ENCODE assay signal across 20 mouse cellular contexts in genomic region chr6:119225226-119225625, GRCm38 (mm10). TPM values are rescaled to one million over a fixed set of nuclear protein-coding genes. Genes with fewer than 3 reads are reported as not detected.
DNase-seq lines count a peak whose midpoint lies in the region; ATAC-seq lines count a peak whose summit lies in the region.
"Had no signal": no experiment of that assay in that cellular context is flagged by ENCODE, and none has a peak within 500 bp of the region (broad histone marks: within the 10 kb centered on the region; RNA-seq: fewer than 3 reads in every experiment).

No protein-coding gene starts in this region.

- H3K4me3 ChIP-seq in forebrain, embryonic 14.5 days (ENCODE audit: low read depth, low read length), result no peak overlapping the region
- H3K4me3 ChIP-seq in forebrain, embryonic 10.5 days, result no peak overlapping the region
- no peak overlapping the region for H3K4me3 ChIP-seq in neural tube, embryonic 13.5 days
- H3K4me3 ChIP-seq in hindbrain, embryonic 16.5 days (ENCODE audit: low read length), result no peak overlapping the region
- no peak overlapping the region for H3K4me3 ChIP-seq in neural tube, embryonic 14.5 days (ENCODE audit: low read depth, low read length)
- H3K4me3 ChIP-seq: embryonic facial prominence, embryonic 15.5 days; limb, embryonic 12.5 days had no signal

- 0 out of 2 replicates have a peak, but pooled peaks cover 4% of the 10 kb centered on the region for H3K4me1 ChIP-seq in forebrain, embryonic 14.5 days (ENCODE audit: control insufficient read depth, insufficient read depth, low read length)
- H3K4me1 ChIP-seq in forebrain, embryonic 10.5 days, result 0 out of 2 replicates have a peak, but pooled peaks cover 7% of the 10 kb centered on the region
- peaks cover 24% of the 10 kb centered on the region for H3K4me1 ChIP-seq in neural tube, embryonic 13.5 days (replicated peaks)
- peaks cover 20% of the 10 kb centered on the region for H3K4me1 ChIP-seq in hindbrain, embryonic 16.5 days (ENCODE audit: control insufficient read depth, insufficient read depth, low read depth, low read length)
- peaks cover 5% of the 10 kb centered on the region; the same call in 1 of the 2 replicates for H3K4me1 ChIP-seq in neural tube, embryonic 14.5 days (ENCODE audit: control insufficient read depth, insufficient read depth, low read length)
- H3K4me1 ChIP-seq: embryonic facial prominence, embryonic 15.5 days had no signal

- no peaks in the 10 kb centered on the region for H3K27me3 ChIP-seq in forebrain, embryonic 14.5 days (replicated peaks; ENCODE audit: control insufficient read depth, insufficient read depth, low read length)
- H3K27me3 ChIP-seq in forebrain, embryonic 10.5 days (ENCODE audit: poor library complexity, severe bottlenecking), result no peaks in the 10 kb centered on the region
- no peaks in the 10 kb centered on the region for H3K27me3 ChIP-seq in neural tube, embryonic 13.5 days
- no peaks in the 10 kb centered on the region for H3K27me3 ChIP-seq in hindbrain, embryonic 16.5 days (replicated peaks; ENCODE audit: control insufficient read depth, insufficient read depth, low read length)
- H3K27me3 ChIP-seq in neural tube, embryonic 14.5 days (ENCODE audit: control insufficient read depth, insufficient read depth, low read length), result no peaks in the 10 kb centered on the region
- H3K27me3 ChIP-seq: embryonic facial prominence, embryonic 15.5 days; limb, embryonic 12.5 days had no signal

- H3K4me2 ChIP-seq in forebrain, embryonic 14.5 days (ENCODE audit: low read length), result no peak overlapping the region
- no peak overlapping the region for H3K4me2 ChIP-seq in neural tube, embryonic 13.5 days
- peak overlapping the region; percentile 4; the same call in 1 of the 2 replicates for H3K4me2 ChIP-seq in hindbrain, embryonic 16.5 days (ENCODE audit: low read length)
- H3K4me2 ChIP-seq in neural tube, embryonic 14.5 days (ENCODE audit: low read depth, low read length), result no peak overlapping the region
- H3K4me2 ChIP-seq: embryonic facial prominence, embryonic 15.5 days; limb, embryonic 12.5 days had no signal

- ATAC-seq in forebrain, embryonic 14.5 days, result peak; percentile 40; the same call in 1 of the 2 replicates
- ATAC-seq in neural tube, embryonic 13.5 days (ENCODE audit: low read depth), result 0 out of 2 replicates have a peak, but pooled peaks have one; percentile 14
- ATAC-seq in hindbrain, embryonic 16.5 days, result peak; percentile 34; the same call in 1 of the 2 replicates
- peak; percentile 42 for ATAC-seq in neural tube, embryonic 14.5 days (ENCODE audit: low read depth)
- ATAC-seq: CD4-positive, CD25-positive, alpha-beta regulatory T cell, adult 4 months had no signal

- no peak overlapping the region; the same call in 1 of the 2 replicates for H3K27ac ChIP-seq in forebrain, embryonic 14.5 days (ENCODE audit: low read depth, low read length)
- H3K27ac ChIP-seq in forebrain, embryonic 10.5 days, result no peak overlapping the region
- H3K27ac ChIP-seq in neural tube, embryonic 13.5 days (replicated peaks), result peak overlapping the region; percentile 46; the same call in 1 of the 2 replicates
- H3K27ac ChIP-seq in hindbrain, embryonic 16.5 days (ENCODE audit: low read depth, low read length), result peak overlapping the region; percentile 73; the same call in 1 of the 2 replicates
- no peak overlapping the region for H3K27ac ChIP-seq in neural tube, embryonic 14.5 days (ENCODE audit: low read depth, low read length)
- H3K27ac ChIP-seq: embryonic facial prominence, embryonic 15.5 days; limb, embryonic 12.5 days; liver, embryonic 14.5 days had no signal

- H3K9me3 ChIP-seq in forebrain, embryonic 14.5 days (replicated peaks; ENCODE audit: control insufficient read depth, low read length), result no peaks in the 10 kb centered on the region
- H3K9me3 ChIP-seq in forebrain, embryonic 10.5 days, result no peaks in the 10 kb centered on the region
- H3K9me3 ChIP-seq in neural tube, embryonic 13.5 days, result no peaks in the 10 kb centered on the region
- no peaks in the 10 kb centered on the region for H3K9me3 ChIP-seq in hindbrain, embryonic 16.5 days (ENCODE audit: control insufficient read depth, low read length)
- H3K9me3 ChIP-seq in neural tube, embryonic 14.5 days (ENCODE audit: control insufficient read depth, low read length), result no peaks in the 10 kb centered on the region
- H3K9me3 ChIP-seq: embryonic facial prominence, embryonic 15.5 days; G1E; limb, embryonic 12.5 days had no signal

- 76% methylated on average over 12 of the region's 12 CpGs for WGBS in forebrain, embryonic 14.5 days
- 88% methylated on average over 12 of the region's 12 CpGs for WGBS in forebrain, embryonic 10.5 days
- WGBS in neural tube, embryonic 13.5 days, result 81% methylated on average over 12 of the region's 12 CpGs
- WGBS in hindbrain, embryonic 16.5 days, result 75% methylated on average over 12 of the region's 12 CpGs
- 82% methylated on average over 12 of the region's 12 CpGs for WGBS in neural tube, embryonic 14.5 days

- DNase-seq in forebrain, embryonic 14.5 days (ENCODE audit: low spot score), result no peak
- no peak for DNase-seq in forebrain, embryonic 10.5 days (ENCODE audit: extremely low spot score, low spot score)
- no peak for DNase-seq in neural tube, embryonic 10.5 days (ENCODE audit: extremely low spot score, low spot score)
- no peak for DNase-seq in lung, postnatal 36 days
- DNase-seq in adrenal gland, postnatal 4 days (ENCODE audit: low spot score in 2 of 2), result no peak
- DNase-seq: gastrocnemius, postnatal 10 days; kidney, adult 8-10 months; right cerebral cortex, adult 18-20 months had no signal

- peaks cover 10% of the 10 kb centered on the region; the same call in 1 of the 2 replicates for H3K36me3 ChIP-seq in forebrain, embryonic 14.5 days (ENCODE audit: control insufficient read depth, insufficient read depth, low read length)
- H3K36me3 ChIP-seq in forebrain, embryonic 10.5 days (replicated peaks), result peaks cover 14% of the 10 kb centered on the region
- H3K36me3 ChIP-seq in neural tube, embryonic 13.5 days, result peaks cover 22% of the 10 kb centered on the region
- H3K36me3 ChIP-seq in hindbrain, embryonic 16.5 days (ENCODE audit: control insufficient read depth, insufficient read depth, low read length), result no peaks in the 10 kb centered on the region
- H3K36me3 ChIP-seq in neural tube, embryonic 14.5 days (ENCODE audit: control insufficient read depth, insufficient read depth, low read length), result no peaks in the 10 kb centered on the region

- H3K9ac ChIP-seq in forebrain, embryonic 14.5 days (ENCODE audit: low read length), result no peak overlapping the region
- no peak overlapping the region for H3K9ac ChIP-seq in neural tube, embryonic 13.5 days
- 0 out of 2 replicates have a peak overlapping the region, but pooled peaks have one; percentile 8 for H3K9ac ChIP-seq in hindbrain, embryonic 16.5 days (ENCODE audit: low read depth, low read length)
- no peak overlapping the region for H3K9ac ChIP-seq in neural tube, embryonic 14.5 days (replicated peaks; ENCODE audit: low read depth, low read length)
- H3K9ac ChIP-seq: embryonic facial prominence, embryonic 15.5 days; limb, embryonic 12.5 days; liver, embryonic 14.5 days had no signal

RNA-seq across cellular contexts. Expression of gene Cacna2d4, which starts 11.1 kb away (rescaled TPM):
- 0.10 and 0.14 TPM in 2 replicates for polyA plus RNA-seq in forebrain, embryonic 14.5 days (2014; fragmentation: Nextera tagmentation; extraction: Ambion mirVana)
- not detected in 2 replicates for polyA plus RNA-seq in forebrain, embryonic 10.5 days (2016; fragmentation: Nextera tagmentation; extraction: Ambion mirVana)
- polyA plus RNA-seq in neural tube, embryonic 13.5 days (2015; fragmentation: Nextera tagmentation; extraction: Ambion mirVana), result 0.17 and 0.55 TPM in 2 replicates
- polyA plus RNA-seq in hindbrain, embryonic 16.5 days (2015; fragmentation: Nextera tagmentation; extraction: Ambion mirVana), result 0.66 and 1.2 TPM in 2 replicates
- polyA plus RNA-seq in neural tube, embryonic 14.5 days (2014; fragmentation: Nextera tagmentation; extraction: Ambion mirVana), result 0.19 and 0.26 TPM in 2 replicates
- under 1 TPM; 0.20 to 0.59 TPM for total RNA-seq in adrenal gland, postnatal 4 days (2021)
- total RNA-seq: heart, adult 8-10 months had no signal
- polyA plus RNA-seq: G1E; heart, postnatal 0 days; limb, embryonic 12.5 days; lung, embryonic 16.5 days had no signal

RNA-seq across cellular contexts. Expression of gene Cacna1c, which starts 29.0 kb away (rescaled TPM):
- 3.2 and 5.5 TPM in 2 replicates for polyA plus RNA-seq in forebrain, embryonic 14.5 days (2014; fragmentation: Nextera tagmentation; extraction: Ambion mirVana)
- 1.8 and 2.0 TPM in 2 replicates for polyA plus RNA-seq in forebrain, embryonic 10.5 days (2016; fragmentation: Nextera tagmentation; extraction: Ambion mirVana)
- 5.0 and 5.9 TPM in 2 replicates for polyA plus RNA-seq in neural tube, embryonic 13.5 days (2015; fragmentation: Nextera tagmentation; extraction: Ambion mirVana)
- 4.7 and 6.0 TPM in 2 replicates for polyA plus RNA-seq in hindbrain, embryonic 16.5 days (2015; fragmentation: Nextera tagmentation; extraction: Ambion mirVana)
- polyA plus RNA-seq in neural tube, embryonic 14.5 days (2014; fragmentation: Nextera tagmentation; extraction: Ambion mirVana), result 12.0 and 13.7 TPM in 2 replicates
- total RNA-seq in adrenal gland, postnatal 4 days (2021), result 10 to 100 TPM; 71.6 to 78.9 TPM
- total RNA-seq: megakaryocyte progenitor cell, adult 5-6 weeks had no signal
- polyA plus RNA-seq: G1E had no signal

RNA-seq across cellular contexts. Expression of gene Dcp1b, which starts 50.2 kb away (rescaled TPM):
- polyA plus RNA-seq in forebrain, embryonic 14.5 days (2014; fragmentation: Nextera tagmentation; extraction: Ambion mirVana), result 12.7 and 14.1 TPM in 2 replicates
- polyA plus RNA-seq in forebrain, embryonic 10.5 days (2016; fragmentation: Nextera tagmentation; extraction: Ambion mirVana), result 11.1 and 11.2 TPM in 2 replicates
- 11.2 and 12.8 TPM in 2 replicates for polyA plus RNA-seq in neural tube, embryonic 13.5 days (2015; fragmentation: Nextera tagmentation; extraction: Ambion mirVana)
- polyA plus RNA-seq in hindbrain, embryonic 16.5 days (2015; fragmentation: Nextera tagmentation; extraction: Ambion mirVana), result 10.6 and 11.8 TPM in 2 replicates
- 14.1 and 14.6 TPM in 2 replicates for polyA plus RNA-seq in neural tube, embryonic 14.5 days (2014; fragmentation: Nextera tagmentation; extraction: Ambion mirVana)
- 10 to 100 TPM; 17.8 to 21.3 TPM for total RNA-seq in adrenal gland, postnatal 4 days (2021)

Comparison
In these comparisons a context has a peak if more than half of its experiments do, and no peak if none do; other contexts are left out.
1. H3K27ac ChIP-seq: peak in neural tube, embryonic 13.5 days (single experiment) and hindbrain, embryonic 16.5 days (single experiment); none in forebrain, embryonic 14.5 days (single experiment), forebrain, embryonic 10.5 days (single experiment) and neural tube, embryonic 14.5 days (single experiment).
2. Peak in every context shown above with its lines, with median percentiles within 50 percentile points of each other: ATAC-seq.